Mouse (Mus musculus) kidney, postnatal 36 days (tissue): ENCODE data around the gene 4932438H23Rik.
"Not testable (repeated sequence)": the region's sequence is repeated elsewhere in the genome, so short reads cannot be mapped to it uniquely, and the experiment has no call there.

Experiments
- DNase-seq, 2 experiments: peaks; one replicate each; pipeline ENCODE4 v3.0.0; 2021 to 2022; ENCODE audit warnings: mixed read lengths in 2 of 2

The 4932438H23Rik gene

DNA sequence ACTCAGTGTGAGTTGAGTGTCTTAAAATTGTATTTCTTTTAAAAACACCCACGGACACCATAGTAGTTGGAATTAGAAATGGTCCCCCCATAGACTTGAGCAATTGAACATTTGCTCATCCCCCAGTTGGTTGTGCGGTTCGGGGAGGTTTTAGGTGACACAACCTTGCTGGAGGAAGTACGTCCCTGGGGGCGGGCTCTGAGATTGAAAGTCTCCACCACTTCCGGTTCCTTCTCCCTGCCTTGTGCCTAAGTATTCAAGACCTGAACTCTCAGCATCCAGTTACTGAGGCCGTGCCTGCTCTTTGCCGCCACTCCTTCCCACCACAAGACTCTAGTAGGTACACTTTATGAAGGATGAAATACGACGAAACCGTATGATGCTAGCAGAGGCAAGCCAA lies 2.9 kb upstream of the 4932438H23Rik start:
- no peak for DNase-seq

DNA sequence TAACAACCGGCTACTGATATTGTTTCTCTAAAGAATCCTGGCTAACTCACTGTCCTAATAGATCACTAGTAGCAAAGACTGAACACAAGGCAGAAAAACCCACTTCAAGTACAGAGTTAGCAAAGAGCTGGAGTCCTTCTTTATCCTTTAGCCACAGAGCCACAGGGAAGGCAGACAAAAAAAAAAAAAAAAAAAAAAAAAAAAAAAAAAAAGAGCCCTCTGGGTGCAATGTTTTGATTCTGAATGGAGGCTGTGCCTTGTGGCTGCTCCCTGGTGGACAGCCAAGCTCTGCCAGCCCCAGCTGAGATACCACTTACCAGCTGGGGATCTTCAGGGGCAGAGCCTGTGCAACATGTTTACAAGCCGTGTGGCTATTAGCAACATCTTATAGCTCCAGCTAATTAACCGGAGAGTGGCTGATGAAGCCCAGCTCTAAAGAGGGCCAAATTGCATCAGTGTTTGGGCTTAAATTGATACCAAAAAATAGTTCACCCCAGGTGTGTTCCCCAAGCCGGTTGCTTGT lies 2.1 kb upstream of the 4932438H23Rik start:
- no peak for DNase-seq

DNA sequence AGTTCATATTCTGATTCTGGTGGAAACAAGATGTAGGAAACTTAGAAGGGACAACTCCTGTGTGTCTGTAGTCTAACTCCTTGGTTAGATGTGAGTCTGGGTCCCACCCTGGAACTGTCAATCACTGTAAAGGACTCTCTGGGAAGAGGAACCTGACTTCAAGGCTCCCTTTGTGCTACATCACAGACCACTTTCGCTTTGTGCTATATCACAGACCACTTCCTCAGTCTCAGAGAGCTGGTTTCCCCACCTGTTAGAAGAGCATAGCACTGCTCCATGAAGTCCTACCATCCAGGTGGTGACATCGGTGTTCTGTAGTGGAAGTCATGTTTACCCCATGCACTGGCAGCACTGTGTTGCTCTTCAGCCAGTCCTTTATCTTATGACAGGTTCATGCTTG lies 1.1 kb upstream of the 4932438H23Rik start:
- no peak for DNase-seq

DNA sequence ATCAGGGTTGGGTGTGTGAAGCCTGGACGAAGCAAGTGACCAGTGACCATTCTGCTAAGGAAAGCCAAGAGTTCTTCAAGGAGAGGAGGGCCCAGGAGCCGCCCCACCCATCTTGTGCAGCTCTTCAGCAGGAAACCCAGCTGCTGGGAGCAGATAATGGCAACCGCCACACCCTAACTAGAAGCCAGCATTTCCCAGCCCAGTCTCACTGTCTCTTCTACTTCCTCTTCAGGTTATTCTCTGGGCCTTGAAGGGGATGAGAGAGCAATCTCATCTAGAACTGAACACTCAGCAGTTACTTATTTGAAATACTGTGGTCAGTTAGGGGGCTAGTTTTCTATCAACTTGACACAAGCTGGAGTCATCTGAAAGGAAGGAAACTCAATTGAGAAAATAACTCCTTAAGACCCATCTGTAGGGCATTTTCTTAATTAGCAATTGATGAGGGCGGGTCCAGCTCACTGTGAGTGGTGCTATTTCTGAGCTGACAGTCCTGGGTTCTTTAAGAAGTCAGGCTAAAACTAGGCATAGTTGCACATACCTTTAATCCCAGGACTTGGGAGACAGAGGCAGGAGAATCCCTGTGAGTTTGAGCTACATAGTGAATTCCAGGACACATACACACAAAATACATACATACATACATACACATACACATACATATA lies 8.1 kb downstream of the 4932438H23Rik start:
- no peak for DNase-seq

DNA sequence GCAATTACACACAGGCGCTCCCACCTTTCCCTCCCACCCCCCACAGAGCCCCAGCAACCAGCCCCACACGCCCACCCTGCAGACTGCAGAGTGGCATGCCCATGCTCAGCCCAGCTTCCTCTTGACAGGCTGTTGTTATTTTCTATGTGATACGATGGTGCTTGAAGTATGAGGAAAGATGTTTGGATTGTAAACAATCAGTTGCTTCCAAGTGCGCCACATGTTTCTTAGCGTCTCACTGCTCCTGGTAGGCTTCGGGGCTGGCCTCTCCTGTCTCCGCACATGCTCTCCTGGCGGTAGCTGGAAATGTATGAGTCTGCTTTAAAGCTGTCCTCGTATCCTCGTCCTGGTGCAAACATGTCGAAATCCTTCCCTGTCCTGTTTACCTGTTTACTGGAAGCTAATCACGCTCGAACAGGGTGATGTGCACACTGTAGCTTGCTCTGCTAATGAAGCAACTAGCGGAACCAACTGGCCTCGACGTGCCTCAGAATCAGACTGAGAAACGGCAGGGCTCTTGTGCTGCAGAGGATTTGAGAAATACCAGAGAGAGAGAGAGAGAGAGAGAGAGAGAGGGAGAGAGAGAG lies 9.6 kb downstream of the 4932438H23Rik start:
- no peak for DNase-seq

DNA sequence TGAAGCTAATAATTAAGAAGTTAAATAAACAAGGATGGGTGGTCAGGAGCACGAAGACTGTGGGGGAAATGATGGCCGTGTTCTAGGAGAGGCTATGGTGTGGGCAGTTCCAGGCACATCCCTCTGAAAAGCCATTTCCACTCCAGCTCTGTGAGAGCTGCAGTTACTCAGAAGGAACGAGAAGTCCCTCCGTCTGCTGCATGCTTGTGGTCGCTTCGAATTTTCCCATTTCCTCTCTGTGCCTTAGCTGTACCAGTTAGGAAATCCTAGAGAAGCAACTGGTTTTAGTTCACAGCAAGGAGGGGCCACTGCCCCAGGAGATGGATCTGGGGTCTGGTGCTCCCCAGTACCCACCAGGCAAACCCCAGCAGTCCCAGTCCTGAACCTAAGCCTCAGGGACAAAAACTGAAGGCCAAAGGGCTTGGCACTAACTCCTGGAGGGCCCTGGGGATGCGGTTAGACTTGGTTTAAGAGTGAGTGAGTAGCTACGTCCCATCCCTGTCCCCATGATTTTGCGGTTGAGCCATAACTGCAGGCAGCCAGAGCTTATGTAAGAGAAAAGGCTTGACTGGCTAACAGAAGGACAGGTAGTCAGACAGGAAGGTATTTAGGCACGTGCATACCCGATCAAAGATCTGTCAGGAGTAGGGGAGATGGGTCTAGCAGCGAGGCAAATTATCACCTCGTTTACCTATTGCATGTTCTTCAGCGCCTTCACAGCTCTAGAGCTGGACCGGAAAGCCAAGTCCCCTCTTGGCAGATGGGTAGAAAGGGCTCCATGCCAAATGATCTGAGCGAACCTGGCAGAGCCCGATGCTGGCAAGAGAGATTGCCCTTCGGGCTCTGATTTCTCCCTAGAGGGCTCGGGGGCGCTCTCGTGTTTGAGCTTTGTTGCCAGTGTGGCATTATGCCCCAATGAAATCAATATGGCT lies 10.3 kb downstream of the 4932438H23Rik start:
- peak in 1 of 2 experiments; percentile 9 for DNase-seq

DNA sequence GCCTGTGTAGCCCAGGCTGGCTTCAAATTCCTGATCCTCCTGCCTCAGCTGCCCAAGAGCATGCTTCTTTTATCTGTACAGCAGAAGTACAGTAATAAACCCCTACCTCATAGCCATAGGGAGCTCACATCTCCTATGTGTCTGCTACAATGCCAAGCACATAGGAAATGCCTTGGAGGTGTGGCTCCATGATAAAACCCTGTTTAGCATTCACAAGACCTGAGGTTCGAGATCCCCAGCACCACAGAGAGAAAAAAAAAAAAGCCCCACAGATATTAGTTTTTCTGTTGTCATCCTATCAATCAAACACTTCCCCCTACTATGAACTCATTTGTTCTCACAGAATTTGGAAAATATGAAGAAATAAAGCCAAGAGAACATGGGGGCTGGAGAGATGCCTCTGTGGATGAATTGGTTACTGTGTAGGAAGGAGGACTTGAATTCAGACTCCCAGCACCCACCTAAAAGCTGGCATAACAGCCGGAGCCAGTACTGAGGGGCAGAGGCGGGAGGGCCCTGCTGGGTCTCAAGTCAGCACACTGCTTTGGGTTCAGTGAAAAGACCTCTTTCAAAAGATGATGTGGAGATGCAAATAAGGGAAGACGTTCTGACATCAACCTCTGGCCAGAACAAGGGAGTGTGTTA lies 11.8 kb downstream of the 4932438H23Rik start:
- no peak for DNase-seq

DNA sequence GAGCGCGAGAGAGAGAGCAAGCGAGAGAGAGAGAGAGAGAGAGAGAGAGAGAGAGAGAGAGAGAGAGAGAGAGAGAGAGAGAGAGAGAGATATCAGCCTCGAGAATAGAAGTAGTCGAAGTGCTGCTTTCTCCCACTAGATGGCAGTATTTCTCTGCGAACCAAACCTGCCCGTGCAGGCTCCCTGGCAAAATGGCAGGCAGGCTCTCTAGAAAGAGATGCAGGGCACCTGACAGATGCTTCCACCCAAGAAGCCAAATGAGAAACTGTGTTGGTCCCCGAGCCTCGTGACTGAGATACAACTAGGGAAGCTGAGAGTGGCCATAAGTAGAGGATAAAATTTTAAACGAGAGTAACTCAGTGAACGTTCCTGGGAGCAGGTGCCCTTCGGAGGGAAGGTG lies 13.4 kb downstream of the 4932438H23Rik start:
- peak; percentile 69 to 78 for DNase-seq

DNA sequence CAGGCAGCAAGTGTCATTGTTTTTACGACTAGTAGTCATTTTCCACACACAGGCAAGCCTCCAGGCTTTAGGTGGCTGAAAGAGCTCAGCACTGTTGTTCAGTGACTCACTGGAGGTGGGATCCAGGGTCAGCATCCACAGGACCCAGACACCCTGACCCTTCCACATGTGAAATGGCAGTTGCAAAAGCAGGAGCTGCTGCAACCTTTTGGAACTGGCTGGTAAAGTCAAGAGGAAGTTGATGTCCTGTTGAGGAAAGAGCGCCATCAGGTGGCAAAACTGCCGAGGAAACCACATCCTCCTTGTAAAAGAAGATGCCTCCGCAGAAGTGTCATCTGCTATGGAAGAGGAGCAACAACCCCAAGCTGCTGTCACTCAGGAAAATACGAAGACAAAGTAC lies 18.7 kb downstream of the 4932438H23Rik start:
- peak; percentile 14 to 70 for DNase-seq

DNA sequence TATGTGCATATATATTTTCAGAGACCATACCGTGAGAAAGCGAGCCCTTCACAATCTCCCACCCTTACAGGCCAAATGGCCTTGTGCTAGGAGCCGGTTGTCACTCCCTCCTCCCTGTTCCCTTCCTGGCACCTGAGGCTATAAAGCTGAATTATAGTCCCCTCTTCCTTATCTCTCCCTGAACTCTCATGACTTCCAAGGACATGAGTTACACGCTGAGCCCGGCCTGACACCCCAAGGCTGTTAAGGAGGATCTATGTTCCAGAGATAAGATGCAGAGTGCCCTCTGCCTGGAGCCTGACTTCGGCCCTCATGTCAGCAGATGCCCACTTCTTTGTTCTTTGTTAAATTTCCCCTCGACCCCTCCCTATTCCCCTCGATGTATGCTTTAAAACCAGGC lies 19.5 kb downstream of the 4932438H23Rik start:
- DNase-seq: not testable (repeated sequence)

DNA sequence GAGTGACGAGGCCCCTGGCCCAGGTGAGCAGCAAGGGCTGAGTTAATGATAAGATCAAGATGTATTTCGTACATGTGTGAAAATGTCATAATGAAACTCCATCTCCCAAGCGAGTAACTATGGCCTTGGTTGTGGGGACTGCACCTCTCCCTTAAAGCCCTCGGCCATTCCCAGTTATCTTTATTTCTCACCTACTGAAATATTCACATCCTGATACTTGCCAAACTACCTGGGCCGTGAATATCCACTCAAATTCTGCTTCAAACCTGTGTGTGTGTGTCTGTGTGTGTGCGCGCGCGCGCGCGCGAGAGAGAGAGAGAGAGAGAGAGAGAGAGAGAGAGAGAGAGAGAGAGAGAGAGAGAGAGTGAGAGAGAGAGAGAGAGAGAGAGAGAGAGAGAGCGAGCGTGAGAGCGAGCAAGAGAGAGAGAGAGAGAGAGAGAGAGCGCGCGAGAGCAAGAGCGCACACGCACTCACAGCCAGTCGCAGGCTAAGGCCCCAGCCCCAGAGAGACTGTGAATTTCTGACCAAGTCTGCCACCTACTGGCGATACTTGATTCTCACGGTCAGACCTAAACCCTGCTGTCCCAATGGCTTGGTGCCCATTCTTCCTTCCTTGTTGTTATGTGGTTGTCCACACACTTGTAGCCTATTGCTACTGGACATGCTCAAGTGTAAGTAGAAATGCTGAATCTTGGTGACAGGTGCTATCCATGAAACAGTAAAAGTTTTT lies 21.6 kb downstream of the 4932438H23Rik start:
- peak; percentile 94 for DNase-seq

DNA sequence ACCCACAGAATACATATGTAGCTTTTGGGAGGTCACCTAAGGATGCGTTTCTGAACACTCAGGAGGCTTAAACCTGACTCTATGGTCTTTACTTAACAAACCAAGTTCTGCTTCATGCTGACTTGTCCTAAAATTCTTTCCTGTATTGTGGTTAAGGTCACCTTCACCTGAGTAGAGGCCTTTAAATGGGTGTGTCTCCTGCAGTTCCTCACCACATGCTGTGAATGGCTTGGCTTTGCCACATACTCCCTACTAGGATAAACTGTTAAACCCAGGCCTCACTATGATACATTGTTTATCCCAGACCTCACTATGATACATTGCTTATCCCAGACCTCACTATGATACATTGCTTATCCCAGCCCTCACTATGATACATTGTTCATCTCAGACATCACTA lies 22.7 kb downstream of the 4932438H23Rik start:
- no peak for DNase-seq

DNA sequence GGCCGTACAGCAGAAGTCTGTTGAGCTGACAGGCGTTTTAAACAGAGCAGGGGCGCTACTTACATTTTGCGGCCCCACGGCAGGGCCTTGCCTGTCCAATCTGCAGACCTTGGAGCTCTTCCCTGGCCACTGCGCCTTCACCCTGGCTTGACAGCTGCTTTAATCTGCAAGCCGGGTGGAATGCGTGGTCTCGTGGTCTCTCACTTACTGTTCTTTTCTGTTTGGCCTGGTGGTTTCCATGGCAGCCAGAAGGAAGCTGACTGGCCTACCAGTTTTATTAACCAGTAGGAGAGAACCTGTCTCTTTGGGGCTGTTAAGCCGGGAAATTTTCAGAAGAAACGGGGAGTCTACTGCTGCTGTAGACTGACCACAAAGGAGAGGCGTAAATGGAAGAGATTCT lies 26.0 kb downstream of the 4932438H23Rik start:
- DNase-seq: peak in 1 of 2 experiments; percentile 7

DNA sequence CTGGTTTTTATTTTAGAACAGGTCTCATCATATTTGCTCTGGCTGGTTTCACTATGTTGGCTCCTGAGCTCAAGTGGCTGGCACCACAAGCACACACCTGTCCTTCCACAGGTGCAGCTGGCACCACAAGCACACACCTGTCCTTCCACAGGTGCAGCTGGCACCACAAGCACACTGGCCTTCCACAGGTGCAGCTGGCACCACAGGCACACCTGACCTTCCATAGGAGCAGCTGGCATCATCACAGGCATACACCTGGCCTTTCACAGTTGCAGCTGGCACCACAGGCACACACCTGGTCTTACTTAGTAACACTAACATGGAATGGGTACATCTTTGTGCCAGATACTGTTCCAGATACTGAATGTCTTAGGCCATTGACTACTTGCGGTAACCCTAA lies 27.8 kb downstream of the 4932438H23Rik start:
- no peak for DNase-seq

DNA sequence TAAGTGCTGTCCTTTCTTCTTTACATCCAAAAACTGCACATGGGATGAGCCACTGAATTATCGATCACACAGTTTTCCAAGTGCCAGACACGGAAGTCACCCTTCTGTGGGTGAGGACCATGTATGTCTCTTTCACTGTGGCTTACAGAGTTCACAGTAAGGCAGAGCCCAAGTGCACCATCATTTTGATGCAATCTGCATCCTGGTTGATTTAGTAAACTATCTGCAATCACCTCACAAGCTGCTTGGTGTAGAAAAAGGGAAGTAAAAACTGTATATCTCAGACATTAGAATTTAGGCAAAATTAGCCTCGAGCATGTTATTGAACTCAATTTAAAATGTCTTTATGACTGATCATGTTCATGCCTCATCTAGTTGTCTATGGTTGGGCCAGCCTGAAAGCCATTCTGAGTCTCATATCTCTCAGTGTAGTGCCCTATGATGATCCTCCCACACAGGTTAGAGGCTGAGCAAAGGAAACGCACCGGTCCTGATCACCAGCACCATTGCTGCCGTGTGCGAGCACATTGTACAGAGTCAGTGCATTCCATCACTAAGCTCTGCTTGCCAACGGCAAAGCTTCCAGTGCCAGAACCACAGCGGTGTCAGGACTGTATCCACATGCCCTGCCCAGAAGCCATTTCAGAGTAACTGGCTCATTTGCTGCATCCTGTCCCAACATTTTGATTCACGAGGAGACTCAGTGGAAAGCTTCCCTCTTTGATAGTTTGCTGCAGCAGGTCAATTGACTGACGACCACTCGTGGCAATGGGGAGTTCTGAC lies 30.1 kb downstream of the 4932438H23Rik start:
- no peak for DNase-seq

DNA sequence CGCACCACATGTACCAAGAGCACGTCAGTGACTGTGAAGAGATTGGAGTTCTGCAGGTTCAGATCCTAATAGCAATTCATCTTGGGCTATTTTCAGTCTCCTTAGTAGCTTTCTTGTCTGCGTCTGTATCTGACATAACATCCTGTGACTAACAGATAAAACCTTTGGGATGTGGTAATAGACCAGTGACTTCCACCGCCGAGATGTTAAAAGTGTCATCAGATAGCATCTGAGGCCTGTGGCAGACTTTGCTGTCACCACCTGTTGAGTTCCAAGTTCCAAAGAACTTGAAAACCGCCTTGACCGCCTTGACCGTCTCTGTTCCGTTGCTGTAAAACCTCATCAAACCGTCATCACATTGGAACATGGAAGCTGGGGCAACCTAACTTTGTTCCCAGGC lies 31.1 kb downstream of the 4932438H23Rik start:
- DNase-seq: no peak

DNA sequence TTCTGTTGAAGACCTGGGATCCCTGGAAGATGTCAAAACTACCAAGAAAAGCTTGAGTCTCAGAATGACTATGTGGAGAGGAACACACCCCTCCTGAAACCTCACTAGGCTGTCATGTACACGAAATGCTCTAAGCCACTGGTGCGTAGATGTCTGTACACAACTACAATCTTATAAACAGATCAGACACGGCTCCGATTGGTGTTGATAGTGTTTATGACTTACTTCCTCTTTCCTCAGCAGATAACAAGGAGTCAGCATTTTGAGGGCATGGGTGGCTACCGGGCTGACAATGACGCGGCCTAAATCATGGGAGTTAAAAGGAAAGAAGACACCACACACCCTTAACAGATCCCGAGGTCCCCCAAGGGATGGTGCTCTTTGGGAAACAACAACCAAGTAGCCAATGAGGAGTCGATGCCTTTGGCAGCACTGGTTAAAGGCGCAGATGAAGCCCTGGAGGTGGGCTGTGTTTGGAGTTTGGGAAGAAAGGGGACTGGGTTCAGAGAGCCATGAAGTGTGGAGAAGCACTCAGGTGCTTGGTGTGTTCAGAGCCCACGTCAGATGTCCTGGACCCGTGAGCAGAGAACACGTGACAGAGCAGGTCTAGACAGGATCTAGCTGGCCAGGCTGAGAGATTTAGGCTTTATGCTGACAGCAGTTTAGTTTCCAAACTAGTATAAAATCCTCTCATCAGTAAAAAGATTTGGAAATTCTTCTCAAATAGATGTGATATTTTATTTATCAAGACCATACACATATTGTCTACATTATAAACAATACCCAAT lies 33.2 kb downstream of the 4932438H23Rik start:
- peak; percentile 19 to 24 for DNase-seq

DNA sequence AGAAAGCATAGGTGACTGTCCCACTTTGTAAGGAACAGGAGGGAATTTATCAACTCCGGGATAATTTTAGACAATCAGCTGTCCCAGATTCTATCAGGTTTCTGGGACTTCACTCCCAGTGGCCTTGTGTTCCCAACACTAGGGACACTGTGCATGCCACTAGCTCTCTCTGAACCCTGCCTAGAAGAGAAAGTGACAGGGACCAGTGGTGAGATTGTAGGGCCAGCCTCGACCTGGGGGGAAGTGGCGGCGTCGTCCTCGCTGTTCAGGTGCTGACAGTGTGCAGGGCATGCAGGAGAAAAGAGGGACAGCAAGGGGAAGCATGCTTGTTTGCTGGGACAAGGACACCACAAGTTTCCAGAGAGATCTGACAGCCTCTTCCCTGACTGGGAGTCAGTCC lies 37.2 kb downstream of the 4932438H23Rik start:
- DNase-seq: no peak

DNA sequence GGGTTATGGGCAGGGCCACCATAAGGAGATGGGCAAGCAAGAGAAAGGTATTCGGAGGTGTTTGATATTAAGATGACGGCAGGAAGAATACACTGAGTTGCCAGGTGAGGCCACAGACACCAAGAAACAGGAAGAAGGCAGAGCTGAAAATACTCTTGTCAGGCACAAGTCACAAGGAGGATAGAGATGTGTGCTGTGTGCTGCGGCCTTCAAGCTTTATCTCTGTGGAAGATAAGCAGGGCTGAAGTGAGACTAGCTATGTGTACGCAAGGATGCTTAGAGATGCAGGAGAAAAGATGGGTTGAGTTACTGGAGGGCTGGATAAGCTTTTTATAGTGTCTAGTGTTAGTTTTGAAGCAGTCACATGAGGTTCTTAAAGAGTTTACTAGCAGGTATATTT lies 37.7 kb downstream of the 4932438H23Rik start:
- DNase-seq: no peak

DNA sequence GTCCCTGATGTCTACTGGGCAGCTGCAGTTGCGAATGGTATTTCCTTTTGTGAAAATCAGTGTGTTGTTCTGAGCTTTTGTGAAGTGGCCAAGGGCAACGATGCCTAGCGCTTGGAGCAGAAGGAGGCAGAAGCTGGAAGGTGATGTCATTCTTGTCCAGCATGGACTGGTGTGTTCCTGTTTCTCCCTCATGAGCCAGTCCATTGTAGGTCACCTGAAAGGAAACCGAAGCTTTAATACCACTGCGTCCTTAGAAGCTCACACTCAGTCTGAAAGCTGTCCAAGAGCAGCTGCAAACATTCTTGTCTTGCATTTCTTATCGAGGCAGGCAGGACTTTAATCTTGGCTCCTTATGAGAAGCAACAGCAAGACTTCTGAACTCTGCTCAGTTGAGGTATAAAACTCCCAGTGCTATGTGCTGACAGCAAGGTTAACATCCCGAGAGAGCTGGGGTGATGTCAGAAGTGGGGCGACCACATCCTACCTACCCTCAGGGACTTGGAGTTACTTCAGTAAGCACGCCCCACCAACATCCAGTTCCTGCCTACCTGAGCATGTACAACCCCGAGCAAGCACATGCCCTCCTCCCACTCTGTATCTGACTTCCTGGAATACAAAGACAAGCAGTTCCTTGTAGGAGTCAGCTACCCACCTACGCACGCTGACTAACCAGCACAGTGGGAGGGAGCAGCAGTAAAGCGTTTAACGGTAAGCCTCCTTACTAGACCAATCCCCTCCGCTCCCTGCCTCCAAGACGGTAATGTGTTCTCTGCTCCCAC lies 38.7 kb downstream of the 4932438H23Rik start:
- peak; percentile 33 to 54 for DNase-seq
